Mouse (Mus musculus): ENCODE results near the gene Gm21891. TPM values are rescaled to one million over a fixed set of nuclear protein-coding genes. Genes with fewer than 3 reads are reported as not detected.

Gene Gm21891
- polyA plus RNA-seq (2012; rRNA removed): not detected in 2 replicates

GRCm38 (mm10) chrY:13133392-13133791 lies at the start of gene Gm21891:
Gene Gm21891, minus strand, starts transcription at chrY:13133492.

GRCm38 (mm10) chrY:13161668-13162067 lies 28.4 kb upstream of the Gm21891 start, which contains the start of gene Gm21425:
Gene Gm21425, plus strand, starts transcription at chrY:13161968.

Other genes starting within 250 kb of the Gm21891 start
- gene Gm20807, start 90.6 kb downstream of the Gm21891 start, polyA plus RNA-seq (2012; rRNA removed): not detected in 2 replicates
- gene Gm21425, start 28.5 kb upstream of the Gm21891 start, polyA plus RNA-seq (2012; rRNA removed): not detected in 2 replicates
- gene Gm21828, start 90.4 kb upstream of the Gm21891 start, polyA plus RNA-seq (2012; rRNA removed): not detected in 2 replicates
- not detected in 2 replicates for gene Gm21440, start 118.9 kb upstream of the Gm21891 start, polyA plus RNA-seq (2012; rRNA removed)
- not detected in 2 replicates for gene Gm21454, start 119.0 kb upstream of the Gm21891 start, polyA plus RNA-seq (2012; rRNA removed)
- gene Gm21725, start 215.6 kb upstream of the Gm21891 start, polyA plus RNA-seq (2012; rRNA removed): not detected in 2 replicates